Mouse (Mus musculus): ENCODE data around the gene Ptpn9.

GRCm38 (mm10) chr9:57082236-57082635, 87.5 kb downstream of the Ptpn9 start:
- TF ChIP-seq CTCF (IDR thresholded peaks at IDR 0.05; ENCODE audit: borderline replicate concordance, control insufficient read depth, extremely low read depth, insufficient read depth, low read length, poor library complexity) (no peak), POLR2A (IDR thresholded peaks at IDR 0.05; ENCODE audit: control insufficient read depth, extremely low read depth, insufficient read depth, low read length, poor library complexity) (no peak)

All from thymus, adult 2 months (tissue).